Mouse (Mus musculus): ENCODE measurements around the gene Pitpnc1.

GRCm38 (mm10) chr11:107479862-107480203 lies 9.3 kb upstream of the Pitpnc1 start:
- TF ChIP-seq POLR2A (IDR thresholded peaks at IDR 0.05; ENCODE audit: control insufficient read depth, extremely low read depth, insufficient read depth, low read length, poor library complexity), result no peak
- TF ChIP-seq CTCF (IDR thresholded peaks at IDR 0.05; ENCODE audit: borderline replicate concordance, control insufficient read depth, extremely low read depth, insufficient read depth, low read length, poor library complexity), result no peak

All from thymus, adult 2 months (tissue).